Mouse (Mus musculus): ENCODE data around the gene Bcl11a. TPM values are rescaled to one million over a fixed set of nuclear protein-coding genes. Genes with fewer than 3 reads are reported as not detected.
"Not testable (repeated sequence)": the region's sequence is repeated elsewhere in the genome, so short reads cannot be mapped to it uniquely, and the experiment has no call there.

Bcl11a gene
- polyA plus RNA-seq, 1 experiment, result 10.4 TPM

DNA sequence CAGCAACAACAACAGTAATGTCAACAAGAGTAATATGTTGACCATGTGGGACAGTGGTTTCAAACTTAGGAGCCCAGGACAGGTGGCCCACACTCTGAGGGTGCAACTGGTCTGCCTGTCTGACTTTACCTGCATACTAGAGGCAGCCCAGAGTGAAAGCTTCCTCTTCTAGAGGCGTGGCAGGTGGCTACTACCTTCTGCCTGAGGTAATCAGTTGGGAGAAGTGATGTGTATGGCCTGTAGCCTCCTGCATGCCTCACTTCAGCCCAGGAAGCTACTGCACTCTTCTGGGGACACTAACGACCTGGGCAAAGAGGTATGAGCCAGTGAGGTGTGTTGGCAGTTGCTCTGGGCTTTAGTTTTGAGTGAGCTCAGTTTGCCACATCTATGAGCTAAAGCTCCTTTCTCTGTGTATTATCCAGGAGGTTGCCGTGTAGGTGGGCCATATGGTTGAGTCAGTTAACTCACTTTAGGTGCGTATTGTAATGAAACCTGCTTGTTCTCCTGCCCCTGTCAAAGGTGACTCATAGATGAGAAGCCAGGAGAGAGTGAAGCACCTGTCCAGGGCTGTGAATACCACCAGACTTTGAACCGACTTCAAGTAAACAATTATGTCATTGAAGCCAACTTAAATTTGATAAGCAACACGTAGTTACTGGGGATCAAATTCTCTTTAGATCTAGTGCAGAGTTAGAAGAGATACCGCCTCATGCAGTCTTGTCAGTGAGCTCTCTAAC lies 38.9 kb downstream of the Bcl11a start:
- WGBS, result 85% methylated on average over 7 of the region's 7 CpGs
- Histone ChIP-seq H3K27me3 (ENCODE audit: control insufficient read depth, insufficient read depth, low read length) (no peaks in the 10 kb centered on the region; the same call in 1 of the 2 replicates), H3K27ac (ENCODE audit: insufficient read depth, low read length) (no peak overlapping the region), H3K4me3 (replicated peaks; ENCODE audit: insufficient read depth, low read depth, low read length) (no peak overlapping the region), H3K4me1 (ENCODE audit: control insufficient read depth, insufficient read depth, low read length) (no peaks in the 10 kb centered on the region)
- DNase-seq, result no peak
- TF ChIP-seq CTCF (IDR thresholded peaks at IDR 0.05; ENCODE audit: borderline replicate concordance, insufficient read depth, low read depth, low read length) (no peak), POLR2A (IDR thresholded peaks at IDR 0.05; ENCODE audit: borderline replicate concordance, insufficient read depth, low read length) (no peak)

DNA sequence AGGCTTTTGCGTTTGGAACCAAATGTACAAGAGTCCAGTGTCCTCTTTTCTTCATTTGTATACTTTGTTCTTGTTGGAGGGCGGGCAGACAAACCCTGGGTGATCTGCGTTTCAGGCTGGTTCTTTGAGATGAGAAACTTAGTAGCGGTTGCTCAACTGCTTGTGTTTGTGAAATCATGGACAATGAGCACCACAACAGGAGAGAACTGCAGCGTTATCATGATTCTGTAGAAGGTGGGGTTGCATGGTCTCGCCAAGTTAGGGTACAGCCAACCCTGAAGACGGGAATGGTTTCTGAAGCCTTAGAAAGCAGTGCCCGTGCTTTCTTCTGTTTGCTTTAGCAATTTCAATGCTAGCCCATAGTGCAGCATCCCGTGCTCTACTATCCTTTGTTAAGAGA lies 43.3 kb downstream of the Bcl11a start:
- WGBS, result 88% methylated on average over 9 of the region's 9 CpGs

GRCm38 (mm10) chr11:24122899-24123298 lies 45.0 kb downstream of the Bcl11a start:
- H3K27me3 ChIP-seq (ENCODE audit: control insufficient read depth, insufficient read depth, low read length), result no peaks in the 10 kb centered on the region
- H3K4me3 ChIP-seq (replicated peaks; ENCODE audit: insufficient read depth, low read depth, low read length), result no peak overlapping the region
- WGBS, result 23% methylated on average over 7 of the region's 7 CpGs
- H3K27ac ChIP-seq (ENCODE audit: insufficient read depth, low read length), result no peak overlapping the region
- TF ChIP-seq POLR2A (IDR thresholded peaks at IDR 0.05; ENCODE audit: borderline replicate concordance, insufficient read depth, low read length) (no peak), CTCF (IDR thresholded peaks at IDR 0.05; ENCODE audit: borderline replicate concordance, insufficient read depth, low read depth, low read length) (no peak)
- H3K4me1 ChIP-seq (ENCODE audit: control insufficient read depth, insufficient read depth, low read length), result no peaks in the 10 kb centered on the region
- no peak for DNase-seq

More for the DNA sequence above, 43.3 kb downstream of the Bcl11a start:
- no peaks in the 10 kb centered on the region for H3K27me3 ChIP-seq (ENCODE audit: control insufficient read depth, insufficient read depth, low read length)
- H3K4me3 ChIP-seq (replicated peaks; ENCODE audit: insufficient read depth, low read depth, low read length), result no peak overlapping the region
- no peak for DNase-seq
- H3K4me1 ChIP-seq (ENCODE audit: control insufficient read depth, insufficient read depth, low read length), result no peaks in the 10 kb centered on the region
- TF ChIP-seq CTCF (IDR thresholded peaks at IDR 0.05; ENCODE audit: borderline replicate concordance, insufficient read depth, low read depth, low read length) (no peak), POLR2A (IDR thresholded peaks at IDR 0.05; ENCODE audit: borderline replicate concordance, insufficient read depth, low read length) (no peak)
- no peak overlapping the region for H3K27ac ChIP-seq (ENCODE audit: insufficient read depth, low read length)

- 89% methylated on average over 2 of the region's 2 CpGs for WGBS
- TF ChIP-seq POLR2A (IDR thresholded peaks at IDR 0.05; ENCODE audit: borderline replicate concordance, insufficient read depth, low read length) (no peak), CTCF (IDR thresholded peaks at IDR 0.05; ENCODE audit: borderline replicate concordance, insufficient read depth, low read depth, low read length) (no peak)
- Histone ChIP-seq H3K4me3 (replicated peaks; ENCODE audit: insufficient read depth, low read depth, low read length) (no peak overlapping the region), H3K27ac (ENCODE audit: insufficient read depth, low read length) (no peak overlapping the region), H3K4me1 (ENCODE audit: control insufficient read depth, insufficient read depth, low read length) (no peaks in the 10 kb centered on the region), H3K27me3 (ENCODE audit: control insufficient read depth, insufficient read depth, low read length) (no peaks in the 10 kb centered on the region)
- no peak for DNase-seq
These were observed 46.1 kb downstream of the Bcl11a start for GRCm38 (mm10) chr11:24123991-24124390.

DNA sequence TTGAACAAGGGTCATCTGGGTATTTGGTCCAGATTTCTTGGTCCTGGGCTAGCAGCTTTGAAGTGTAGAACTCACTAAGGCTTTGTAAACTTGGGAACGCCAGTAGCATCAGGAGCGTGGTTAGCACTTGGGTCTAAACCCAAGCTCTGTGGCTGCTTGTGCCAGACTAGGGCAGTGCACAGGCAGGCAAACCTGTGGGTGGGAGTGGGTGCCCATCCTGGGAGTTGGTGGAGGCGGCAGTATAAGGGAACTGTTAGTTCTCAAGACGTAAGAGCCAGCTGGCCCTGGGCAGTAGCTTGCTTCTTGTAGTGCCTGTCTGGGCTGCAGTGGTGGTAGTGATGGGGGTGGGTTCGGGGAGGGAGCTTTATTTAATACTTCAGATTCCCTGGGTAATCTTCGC lies 47.2 kb downstream of the Bcl11a start:
- WGBS, result 79% methylated on average over 6 of the region's 6 CpGs
- TF ChIP-seq CTCF (IDR thresholded peaks at IDR 0.05; ENCODE audit: borderline replicate concordance, insufficient read depth, low read depth, low read length) (no peak), POLR2A (IDR thresholded peaks at IDR 0.05; ENCODE audit: borderline replicate concordance, insufficient read depth, low read length) (no peak)
- DNase-seq, result no peak
- Histone ChIP-seq H3K27ac (ENCODE audit: insufficient read depth, low read length) (no peak overlapping the region), H3K27me3 (ENCODE audit: control insufficient read depth, insufficient read depth, low read length) (no peaks in the 10 kb centered on the region), H3K4me1 (ENCODE audit: control insufficient read depth, insufficient read depth, low read length) (no peaks in the 10 kb centered on the region), H3K4me3 (replicated peaks; ENCODE audit: insufficient read depth, low read depth, low read length) (no peak overlapping the region)

- WGBS, result 78% methylated on average over 2 of the region's 2 CpGs
- no peaks in the 10 kb centered on the region for H3K27me3 ChIP-seq (ENCODE audit: control insufficient read depth, insufficient read depth, low read length)
- DNase-seq, result no peak
- no peak for TF ChIP-seq POLR2A (IDR thresholded peaks at IDR 0.05; ENCODE audit: borderline replicate concordance, insufficient read depth, low read length)
- TF ChIP-seq CTCF (IDR thresholded peaks at IDR 0.05; ENCODE audit: borderline replicate concordance, insufficient read depth, low read depth, low read length), result no peak
- no peaks in the 10 kb centered on the region for H3K4me1 ChIP-seq (ENCODE audit: control insufficient read depth, insufficient read depth, low read length)
- no peak overlapping the region for H3K27ac ChIP-seq (ENCODE audit: insufficient read depth, low read length)
- no peak overlapping the region for H3K4me3 ChIP-seq (replicated peaks; ENCODE audit: insufficient read depth, low read depth, low read length)
These were observed 50.1 kb downstream of the Bcl11a start for GRCm38 (mm10) chr11:24128001-24128400.

DNA sequence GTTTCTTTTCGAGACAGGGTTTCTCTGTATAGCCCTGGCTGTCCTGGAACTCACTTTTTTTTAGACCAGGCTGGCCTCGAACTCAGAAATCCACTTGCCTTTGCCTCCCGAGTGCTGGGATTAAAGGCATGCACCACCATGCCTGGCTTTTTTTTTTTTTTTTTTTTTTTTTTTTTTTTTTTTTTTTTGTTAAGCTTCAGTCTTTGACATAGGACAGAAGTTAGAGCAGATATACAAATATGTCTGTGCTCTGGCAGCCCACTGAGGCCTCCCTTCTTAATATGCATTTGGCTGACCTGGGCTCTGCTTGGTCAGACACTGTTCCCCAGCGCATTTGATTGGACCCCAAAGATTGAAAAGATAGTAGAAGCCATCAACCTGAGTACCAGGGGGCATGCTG lies 51.0 kb downstream of the Bcl11a start:
- 95% methylated on average over 4 of the region's 4 CpGs for WGBS
- H3K27ac ChIP-seq (ENCODE audit: insufficient read depth, low read length); H3K27me3 ChIP-seq (ENCODE audit: control insufficient read depth, insufficient read depth, low read length); H3K4me3 ChIP-seq (replicated peaks; ENCODE audit: insufficient read depth, low read depth, low read length); H3K4me1 ChIP-seq (ENCODE audit: control insufficient read depth, insufficient read depth, low read length); DNase-seq: not testable (repeated sequence)

GRCm38 (mm10) chr11:24129358-24130185 lies 51.7 kb downstream of the Bcl11a start:
- no peak for DNase-seq

More at GRCm38 (mm10) chr11:24129358-24130185, 51.7 kb downstream of the Bcl11a start:
- 92% methylated on average over 5 of the region's 5 CpGs for WGBS
- TF ChIP-seq POLR2A (IDR thresholded peaks at IDR 0.05; ENCODE audit: borderline replicate concordance, insufficient read depth, low read length) (no peak), CTCF (IDR thresholded peaks at IDR 0.05; ENCODE audit: borderline replicate concordance, insufficient read depth, low read depth, low read length) (no peak)
- Histone ChIP-seq H3K27ac (ENCODE audit: insufficient read depth, low read length) (no peak overlapping the region), H3K4me3 (replicated peaks; ENCODE audit: insufficient read depth, low read depth, low read length) (no peak overlapping the region), H3K27me3 (ENCODE audit: control insufficient read depth, insufficient read depth, low read length) (no peaks in the 10 kb centered on the region), H3K4me1 (ENCODE audit: control insufficient read depth, insufficient read depth, low read length) (peaks cover 3% of the 10 kb centered on the region; the same call in 1 of the 2 replicates)

Data from cerebellum, adult 2 months (tissue).